Mouse (Mus musculus) midbrain, embryonic 11.5 days (tissue): ENCODE results near the gene Dcaf17. TPM values are rescaled to one million over a fixed set of nuclear protein-coding genes. Genes with fewer than 3 reads are reported as not detected.

Source experiments
- ATAC-seq: fragments of 200-750 bp; cut with Nextera tagmentation; 2 replicates; pipeline ENCODE4 v1.8.0; 2017; ENCODE audit warnings: moderate TSS enrichment, moderate library complexity; ENCODE audit not compliant: low FRiP score
- DNase-seq: peaks from one replicate; pipeline ENCODE4 v3.0.0; 2015; ENCODE audit warnings: low spot score; ENCODE audit errors: missing footprints
- H3K27ac ChIP-seq: fragments of 300-500 bp; sonication (generic); 2 replicates; pipeline ENCODE4 v1.5.1; 2014; ENCODE audit warnings: low read depth, low read length
- H3K27me3 ChIP-seq: fragments of 300-500 bp; sonication (generic); 2 replicates; pipeline ENCODE4 v1.6.1; 2014; ENCODE audit warnings: mild to moderate bottlenecking, low read length, moderate library complexity, mixed read lengths; ENCODE audit not compliant: control insufficient read depth, insufficient read depth
- H3K36me3 ChIP-seq: fragments of 300-500 bp; sonication (generic); 2 replicates; pipeline ENCODE4 v1.6.1; 2014; ENCODE audit warnings: mild to moderate bottlenecking, low read length, moderate library complexity, mixed read lengths; ENCODE audit not compliant: control insufficient read depth, insufficient read depth
- H3K4me1 ChIP-seq: fragments of 300-500 bp; sonication (generic); 2 replicates; pipeline ENCODE4 v1.6.1; 2014; ENCODE audit warnings: low read length; ENCODE audit not compliant: control insufficient read depth, insufficient read depth
- H3K4me2 ChIP-seq: fragments of 300-500 bp; sonication (generic); 2 replicates; pipeline ENCODE4 v1.6.1; 2014; ENCODE audit warnings: mild to moderate bottlenecking, moderate library complexity
- H3K4me3 ChIP-seq: fragments of 300-500 bp; sonication (generic); 2 replicates; pipeline ENCODE4 v1.5.1; 2014; ENCODE audit warnings: low read depth, low read length
- H3K9ac ChIP-seq: fragments of 300-500 bp; sonication (generic); 2 replicates; pipeline ENCODE4 v1.6.1; 2014; ENCODE audit warnings: low read length
- H3K9me3 ChIP-seq: fragments of 300-500 bp; sonication (generic); 2 replicates; pipeline ENCODE4 v1.6.1; 2016; ENCODE audit warnings: low read length; ENCODE audit not compliant: control insufficient read depth
- WGBS: fragments of 180-500 bp; shearing (Covaris S2); extraction: QIAGEN DNeasy Blood & Tissue Kit; methylation state at CpG from one replicate; pipeline ENCODE4 v1.1.7; 2014; 5-methylcytosine and 5-hydroxymethylcytosine counted together
- polyA plus RNA-seq: library from polyadenylated mRNA; unstranded; fragments of >200 nt; fragmentation: Nextera tagmentation; extraction: Ambion mirVana; gene quantifications from 2 replicates; pipeline ENCODE4 v1.2.1, GENCODE M21; 2014

Gene Dcaf17
- polyA plus RNA-seq, 1 experiment from 2014 or later, result 40.5 TPM

- DNase-seq (no peak), ATAC-seq (no peak)
- H3K9me3 ChIP-seq, result no peaks in the 10 kb centered on the region
- no peak overlapping the region for H3K4me2 ChIP-seq
- H3K36me3 ChIP-seq, result no peaks in the 10 kb centered on the region
- no peak overlapping the region for H3K4me3 ChIP-seq
- no peak overlapping the region for H3K27ac ChIP-seq
- no peaks in the 10 kb centered on the region for H3K27me3 ChIP-seq
- H3K4me1 ChIP-seq, result no peaks in the 10 kb centered on the region
- H3K9ac ChIP-seq, result no peak overlapping the region
- 81% methylated on average over 6 of the region's 6 CpGs for WGBS
Observed at GRCm38 (mm10) chr2:71046751-71047320, 8.3 kb upstream of the Dcaf17 start.

- 77% methylated on average over 12 of the region's 12 CpGs for WGBS
- no peak overlapping the region for H3K4me3 ChIP-seq
- no peak for ATAC-seq
Observed at GRCm38 (mm10) chr2:71048896-71049295, 6.2 kb upstream of the Dcaf17 start.

GRCm38 (mm10) chr2:71050511-71050910, 4.6 kb upstream of the Dcaf17 start:
- no peak overlapping the region for H3K9ac ChIP-seq
- no peaks in the 10 kb centered on the region for H3K27me3 ChIP-seq
- H3K4me2 ChIP-seq, result no peak overlapping the region
- ATAC-seq (no peak), DNase-seq (no peak)
- WGBS, result 89% methylated on average over 7 of the region's 7 CpGs
- no peaks in the 10 kb centered on the region for H3K36me3 ChIP-seq
- no peak overlapping the region for H3K4me3 ChIP-seq
- H3K4me1 ChIP-seq, result peaks cover 9% of the 10 kb centered on the region
- no peaks in the 10 kb centered on the region for H3K9me3 ChIP-seq
- no peak overlapping the region for H3K27ac ChIP-seq

More at GRCm38 (mm10) chr2:71048896-71049295, 6.2 kb upstream of the Dcaf17 start:
- H3K9ac ChIP-seq, result no peak overlapping the region
- H3K27me3 ChIP-seq, result no peaks in the 10 kb centered on the region
- H3K36me3 ChIP-seq, result no peaks in the 10 kb centered on the region
- no peaks in the 10 kb centered on the region for H3K4me1 ChIP-seq
- no peak overlapping the region for H3K27ac ChIP-seq
- no peaks in the 10 kb centered on the region for H3K9me3 ChIP-seq
- no peak for DNase-seq
- no peak overlapping the region for H3K4me2 ChIP-seq

- H3K9me3 ChIP-seq, result no peaks in the 10 kb centered on the region
- peaks cover 11% of the 10 kb centered on the region for H3K4me1 ChIP-seq
- H3K27ac ChIP-seq, result no peak overlapping the region
- 62% methylated on average over 9 of the region's 9 CpGs for WGBS
- H3K9ac ChIP-seq, result peak overlapping the region; percentile 87; the same call in 1 of the 2 replicates
- DNase-seq (no peak), ATAC-seq (no peak)
- peak overlapping the region; percentile 67 for H3K4me2 ChIP-seq
- no peaks in the 10 kb centered on the region for H3K36me3 ChIP-seq
- peak overlapping the region; percentile 82 for H3K4me3 ChIP-seq
- H3K27me3 ChIP-seq, result no peaks in the 10 kb centered on the region
Observed at GRCm38 (mm10) chr2:71054716-71055115, 412 bp upstream of the Dcaf17 start.

GRCm38 (mm10) chr2:71056115-71056835, 1.1 kb downstream of the Dcaf17 start:
- H3K9ac ChIP-seq, result peak overlapping the region; percentile 87
- 14% methylated on average over 21 of the region's 21 CpGs for WGBS
- H3K36me3 ChIP-seq, result no peaks in the 10 kb centered on the region
- peak overlapping the region; percentile 72 for H3K4me2 ChIP-seq
- no peak for ATAC-seq
- DNase-seq, result no peak
- H3K9me3 ChIP-seq, result no peaks in the 10 kb centered on the region
- peak overlapping the region; percentile 82 for H3K4me3 ChIP-seq
- no peaks in the 10 kb centered on the region for H3K27me3 ChIP-seq
- H3K27ac ChIP-seq, result peak overlapping the region; percentile 88
- peaks cover 11% of the 10 kb centered on the region for H3K4me1 ChIP-seq

GRCm38 (mm10) chr2:71071601-71072000, 16.5 kb downstream of the Dcaf17 start:
- ATAC-seq, result no peak
- Histone ChIP-seq H3K36me3 (no peaks in the 10 kb centered on the region), H3K4me3 (no peak overlapping the region), H3K4me2 (no peak overlapping the region), H3K27ac (no peak overlapping the region), H3K9ac (no peak overlapping the region), H3K27me3 (no peaks in the 10 kb centered on the region), H3K9me3 (no peaks in the 10 kb centered on the region), H3K4me1 (no peaks in the 10 kb centered on the region)
- WGBS, result 95% methylated on average over 4 of the region's 4 CpGs
- peak; percentile 76 for DNase-seq

GRCm38 (mm10) chr2:71073330-71073729, 18.2 kb downstream of the Dcaf17 start:
- no peak overlapping the region for H3K4me3 ChIP-seq
- no peak overlapping the region for H3K9ac ChIP-seq
- H3K36me3 ChIP-seq, result no peaks in the 10 kb centered on the region
- H3K27ac ChIP-seq, result no peak overlapping the region
- no peaks in the 10 kb centered on the region for H3K27me3 ChIP-seq
- no peak for DNase-seq
- no peaks in the 10 kb centered on the region for H3K4me1 ChIP-seq
- 77% methylated on average over 3 of the region's 3 CpGs for WGBS
- no peak for ATAC-seq
- no peak overlapping the region for H3K4me2 ChIP-seq
- H3K9me3 ChIP-seq, result no peaks in the 10 kb centered on the region

- ATAC-seq, result no peak
- H3K27ac ChIP-seq, result no peak overlapping the region
- WGBS, result 92% methylated on average over 3 of the region's 3 CpGs
- H3K4me3 ChIP-seq, result no peak overlapping the region
- peak; percentile 14 for DNase-seq
- no peak overlapping the region for H3K4me2 ChIP-seq
- no peaks in the 10 kb centered on the region for H3K27me3 ChIP-seq
- H3K9ac ChIP-seq, result no peak overlapping the region
- H3K36me3 ChIP-seq, result no peaks in the 10 kb centered on the region
- H3K9me3 ChIP-seq, result no peaks in the 10 kb centered on the region
- no peaks in the 10 kb centered on the region for H3K4me1 ChIP-seq
Observed at GRCm38 (mm10) chr2:71073828-71074227, 18.7 kb downstream of the Dcaf17 start.

GRCm38 (mm10) chr2:71082416-71082815, 27.3 kb downstream of the Dcaf17 start:
- H3K4me3 ChIP-seq, result no peak overlapping the region
- 85% methylated on average over 7 of the region's 7 CpGs for WGBS
- no peaks in the 10 kb centered on the region for H3K27me3 ChIP-seq
- DNase-seq (peak; percentile 80), ATAC-seq (no peak)
- H3K9ac ChIP-seq, result no peak overlapping the region
- H3K27ac ChIP-seq, result no peak overlapping the region
- H3K36me3 ChIP-seq, result peaks cover 6% of the 10 kb centered on the region; the same call in 1 of the 2 replicates
- no peaks in the 10 kb centered on the region for H3K9me3 ChIP-seq
- no peak overlapping the region for H3K4me2 ChIP-seq
- no peaks in the 10 kb centered on the region for H3K4me1 ChIP-seq
